Mouse (Mus musculus): ENCODE measurements around the gene Agxt. TPM values are rescaled to one million over a fixed set of nuclear protein-coding genes. Genes with fewer than 3 reads are reported as not detected.

Agxt gene
- 0.61 TPM in 1 of 2 replicates, not detected in the other for polyA plus RNA-seq (2014; fragmentation: Nextera tagmentation; extraction: Ambion mirVana)

GRCm38 (mm10) chr1:93135036-93135526, at the start of gene Agxt:
Agxt (plus strand) TSS chr1:93135240.
- ATAC-seq (replicated peaks; ENCODE audit: insufficient number of reproducible peaks, low FRiP score, low TSS enrichment), result no peak
- H3K9ac ChIP-seq (ENCODE audit: low read depth, low read length), result no peak within 1 kb of the TSS
- H3K4me1 ChIP-seq (ENCODE audit: control insufficient read depth, insufficient read depth, low read length), result no peaks in the 10 kb centered on the region
- no peak within 1 kb of the TSS for H3K4me3 ChIP-seq (ENCODE audit: low read depth, low read length)
- WGBS (ENCODE audit: insufficient replicate concordance), result 81% methylated on average over 12 of the region's 12 CpGs
- H3K27ac ChIP-seq (ENCODE audit: low read depth, low read length), result no peak within 1 kb of the TSS
- H3K27me3 ChIP-seq (ENCODE audit: control insufficient read depth, insufficient read depth, low read length), result peaks cover 8% of the 10 kb centered on the region
- no peak within 1 kb of the TSS for H3K4me2 ChIP-seq
- H3K9me3 ChIP-seq (replicated peaks; ENCODE audit: control insufficient read depth, low read length), result no peaks in the 10 kb centered on the region
- no peaks in the 10 kb centered on the region for H3K36me3 ChIP-seq (ENCODE audit: control insufficient read depth, insufficient read depth, low read length)

- Histone ChIP-seq H3K4me2 (no peak overlapping the region), H3K4me3 (ENCODE audit: low read depth, low read length) (no peak overlapping the region), H3K27me3 (ENCODE audit: control insufficient read depth, insufficient read depth, low read length) (peaks cover 4% of the 10 kb centered on the region; the same call in 1 of the 2 replicates), H3K9me3 (replicated peaks; ENCODE audit: control insufficient read depth, low read length) (no peaks in the 10 kb centered on the region), H3K9ac (ENCODE audit: low read depth, low read length) (no peak overlapping the region), H3K27ac (ENCODE audit: low read depth, low read length) (no peak overlapping the region), H3K36me3 (ENCODE audit: control insufficient read depth, insufficient read depth, low read length) (no peaks in the 10 kb centered on the region), H3K4me1 (ENCODE audit: control insufficient read depth, insufficient read depth, low read length) (no peaks in the 10 kb centered on the region)
- WGBS (ENCODE audit: insufficient replicate concordance), result 93% methylated on average over 3 of the region's 3 CpGs
- ATAC-seq (replicated peaks; ENCODE audit: insufficient number of reproducible peaks, low FRiP score, low TSS enrichment), result no peak
These were observed 42.5 kb upstream of the Agxt start for GRCm38 (mm10) chr1:93092582-93092981.

- no peak for ATAC-seq (replicated peaks; ENCODE audit: insufficient number of reproducible peaks, low FRiP score, low TSS enrichment)
- H3K27ac ChIP-seq (ENCODE audit: low read depth, low read length), result no peak overlapping the region
- no peaks in the 10 kb centered on the region for H3K9me3 ChIP-seq (replicated peaks; ENCODE audit: control insufficient read depth, low read length)
- no peak overlapping the region for H3K4me2 ChIP-seq
- peaks cover 60% of the 10 kb centered on the region for H3K27me3 ChIP-seq (ENCODE audit: control insufficient read depth, insufficient read depth, low read length)
- 76% methylated on average over 5 of the region's 5 CpGs for WGBS (ENCODE audit: insufficient replicate concordance)
- H3K4me1 ChIP-seq (ENCODE audit: control insufficient read depth, insufficient read depth, low read length), result peaks cover 8% of the 10 kb centered on the region
- no peak overlapping the region for H3K4me3 ChIP-seq (ENCODE audit: low read depth, low read length)
- no peak overlapping the region for H3K9ac ChIP-seq (ENCODE audit: low read depth, low read length)
- no peaks in the 10 kb centered on the region for H3K36me3 ChIP-seq (ENCODE audit: control insufficient read depth, insufficient read depth, low read length)
These were observed 36.1 kb upstream of the Agxt start for GRCm38 (mm10) chr1:93098956-93099355.

GRCm38 (mm10) chr1:93100243-93100575, 34.8 kb upstream of the Agxt start:
- Histone ChIP-seq H3K27me3 (ENCODE audit: control insufficient read depth, insufficient read depth, low read length) (peaks cover 62% of the 10 kb centered on the region), H3K27ac (ENCODE audit: low read depth, low read length) (no peak overlapping the region), H3K36me3 (ENCODE audit: control insufficient read depth, insufficient read depth, low read length) (no peaks in the 10 kb centered on the region), H3K9ac (ENCODE audit: low read depth, low read length) (0 out of 2 replicates have a peak overlapping the region, but pooled peaks have one; percentile 17), H3K4me3 (ENCODE audit: low read depth, low read length) (peak overlapping the region; percentile 61), H3K4me2 (peak overlapping the region; percentile 95), H3K4me1 (ENCODE audit: control insufficient read depth, insufficient read depth, low read length) (peaks cover 8% of the 10 kb centered on the region), H3K9me3 (replicated peaks; ENCODE audit: control insufficient read depth, low read length) (no peaks in the 10 kb centered on the region)
- 4% methylated on average over 18 of the region's 18 CpGs for WGBS (ENCODE audit: insufficient replicate concordance)
- no peak for ATAC-seq (replicated peaks; ENCODE audit: insufficient number of reproducible peaks, low FRiP score, low TSS enrichment)

- Histone ChIP-seq H3K4me1 (ENCODE audit: control insufficient read depth, insufficient read depth, low read length) (peaks cover 8% of the 10 kb centered on the region), H3K27me3 (ENCODE audit: control insufficient read depth, insufficient read depth, low read length) (peaks cover 64% of the 10 kb centered on the region), H3K4me3 (ENCODE audit: low read depth, low read length) (peak overlapping the region; percentile 61), H3K9ac (ENCODE audit: low read depth, low read length) (peak overlapping the region; percentile 64; the same call in 1 of the 2 replicates), H3K4me2 (peak overlapping the region; percentile 95), H3K36me3 (ENCODE audit: control insufficient read depth, insufficient read depth, low read length) (no peaks in the 10 kb centered on the region), H3K9me3 (replicated peaks; ENCODE audit: control insufficient read depth, low read length) (no peaks in the 10 kb centered on the region), H3K27ac (ENCODE audit: low read depth, low read length) (no peak overlapping the region)
- 1% methylated on average over 49 of the region's 49 CpGs for WGBS (ENCODE audit: insufficient replicate concordance)
- 0 out of 2 replicates have a peak, but pooled peaks have one; percentile 21 for ATAC-seq (replicated peaks; ENCODE audit: insufficient number of reproducible peaks, low FRiP score, low TSS enrichment)
These were observed 34.2 kb upstream of the Agxt start for GRCm38 (mm10) chr1:93100576-93101491.

- ATAC-seq (replicated peaks; ENCODE audit: insufficient number of reproducible peaks, low FRiP score, low TSS enrichment), result no peak; the same call in 1 of the 2 replicates
- peaks cover 61% of the 10 kb centered on the region for H3K27me3 ChIP-seq (ENCODE audit: control insufficient read depth, insufficient read depth, low read length)
- H3K4me3 ChIP-seq (ENCODE audit: low read depth, low read length), result peak within 1 kb of the TSS; percentile 61
- peak within 1 kb of the TSS; percentile 64 for H3K9ac ChIP-seq (ENCODE audit: low read depth, low read length)
- no peak within 1 kb of the TSS for H3K27ac ChIP-seq (ENCODE audit: low read depth, low read length)
- H3K4me2 ChIP-seq, result peak within 1 kb of the TSS; percentile 95
- no peaks in the 10 kb centered on the region for H3K9me3 ChIP-seq (replicated peaks; ENCODE audit: control insufficient read depth, low read length)
- 1% methylated on average over 39 of the region's 39 CpGs for WGBS (ENCODE audit: insufficient replicate concordance)
- H3K4me1 ChIP-seq (ENCODE audit: control insufficient read depth, insufficient read depth, low read length), result peaks cover 8% of the 10 kb centered on the region
- no peaks in the 10 kb centered on the region for H3K36me3 ChIP-seq (ENCODE audit: control insufficient read depth, insufficient read depth, low read length)
These were observed 33.4 kb upstream of the Agxt start, which contains the start of gene Kif1a for GRCm38 (mm10) chr1:93101571-93102061. Kif1a (minus strand) TSS chr1:93101951.

GRCm38 (mm10) chr1:93102700-93103099, 32.3 kb upstream of the Agxt start:
- Histone ChIP-seq H3K4me2 (no peak overlapping the region), H3K9me3 (replicated peaks; ENCODE audit: control insufficient read depth, low read length) (no peaks in the 10 kb centered on the region), H3K4me3 (ENCODE audit: low read depth, low read length) (no peak overlapping the region), H3K4me1 (ENCODE audit: control insufficient read depth, insufficient read depth, low read length) (peaks cover 8% of the 10 kb centered on the region), H3K36me3 (ENCODE audit: control insufficient read depth, insufficient read depth, low read length) (no peaks in the 10 kb centered on the region), H3K27me3 (ENCODE audit: control insufficient read depth, insufficient read depth, low read length) (peaks cover 61% of the 10 kb centered on the region), H3K9ac (ENCODE audit: low read depth, low read length) (no peak overlapping the region), H3K27ac (ENCODE audit: low read depth, low read length) (no peak overlapping the region)
- 66% methylated on average over 7 of the region's 7 CpGs for WGBS (ENCODE audit: insufficient replicate concordance)
- ATAC-seq (replicated peaks; ENCODE audit: insufficient number of reproducible peaks, low FRiP score, low TSS enrichment), result no peak

GRCm38 (mm10) chr1:93114713-93115463, 20.2 kb upstream of the Agxt start:
- Histone ChIP-seq H3K4me2 (peak overlapping the region; percentile 65), H3K9me3 (replicated peaks; ENCODE audit: control insufficient read depth, low read length) (peaks cover 6% of the 10 kb centered on the region; the same call in 1 of the 2 replicates), H3K36me3 (ENCODE audit: control insufficient read depth, insufficient read depth, low read length) (no peaks in the 10 kb centered on the region), H3K27ac (ENCODE audit: low read depth, low read length) (no peak overlapping the region), H3K9ac (ENCODE audit: low read depth, low read length) (no peak overlapping the region), H3K27me3 (ENCODE audit: control insufficient read depth, insufficient read depth, low read length) (0 out of 2 replicates have a peak, but pooled peaks cover 2% of the 10 kb centered on the region), H3K4me3 (ENCODE audit: low read depth, low read length) (peak overlapping the region; percentile 31), H3K4me1 (ENCODE audit: control insufficient read depth, insufficient read depth, low read length) (peaks cover 3% of the 10 kb centered on the region; the same call in 1 of the 2 replicates)
- ATAC-seq (replicated peaks; ENCODE audit: insufficient number of reproducible peaks, low FRiP score, low TSS enrichment), result peak; percentile 83
- 29% methylated on average over 21 of the region's 21 CpGs for WGBS (ENCODE audit: insufficient replicate concordance)
